16 mouse cellular contexts compared by ENCODE assay signal in genomic region chr9:86335588-86335987, GRCm38 (mm10).
A peak's percentile ranks its signal among the peaks of the same experiment; 100 is the strongest.
DNase-seq lines count a peak whose midpoint lies in the region; ATAC-seq and TF ChIP-seq lines count a peak whose summit lies in the region.
"Had no signal": no experiment of that assay in that cellular context is flagged by ENCODE, and none has a peak within 500 bp of the region (broad histone marks: within the 10 kb centered on the region; RNA-seq: fewer than 3 reads in every experiment).

No protein-coding gene starts in this region.

- no peak overlapping the region for H3K4me2 ChIP-seq in kidney, embryonic 14.5 days (replicated peaks; ENCODE audit: low read depth, low read length)
- H3K4me2 ChIP-seq in forebrain, embryonic 16.5 days (ENCODE audit: low read length): no peak overlapping the region
- H3K4me2 ChIP-seq: limb, embryonic 12.5 days had no signal

- WGBS in kidney, adult 2 months: 26% methylated on average over 4 of the region's 4 CpGs
- 64% methylated on average over 4 of the region's 4 CpGs for WGBS in kidney, embryonic 14.5 days
- 20% methylated on average over 4 of the region's 4 CpGs for WGBS in forebrain, embryonic 16.5 days

- no peak for TF ChIP-seq CTCF in kidney, adult 2 months (conservative IDR thresholded peaks at IDR 0.05; ENCODE audit: insufficient read depth, insufficient read length, low read depth, low read length)
- TF ChIP-seq CTCF in MEL (IDR thresholded peaks at IDR 0.05 in 2 of 3, conservative IDR thresholded peaks at IDR 0.05 in 1 of 3; ENCODE audit: control insufficient read depth in 1 of 3, insufficient read depth in 1 of 3, low read depth in 2 of 3, low read length in 3 of 3, poor library complexity in 1 of 3, severe bottlenecking in 1 of 3): no peak

- TF ChIP-seq RAD21 in MEL (IDR thresholded peaks at IDR 0.05; ENCODE audit: low read depth, low read length): no peak

- ATAC-seq in kidney, embryonic 14.5 days (ENCODE audit: low FRiP score, low TSS enrichment): no peak
- ATAC-seq in forebrain, embryonic 16.5 days: peak; percentile 63
- ATAC-seq: inflammation-experienced regulatory T-cells, adult 6 months; midbrain, embryonic 16.5 days had no signal

- no peak overlapping the region for H3K4me3 ChIP-seq in kidney, adult 2 months (ENCODE audit: insufficient read depth, low read depth, low read length)
- H3K4me3 ChIP-seq in kidney, embryonic 14.5 days (ENCODE audit: low read length): no peak overlapping the region
- H3K4me3 ChIP-seq in MEL (ENCODE audit: control insufficient read depth in 1 of 2, insufficient read depth in 1 of 2, low read depth in 2 of 2, low read length in 2 of 2): no peak overlapping the region
- no peak overlapping the region for H3K4me3 ChIP-seq in forebrain, embryonic 16.5 days (replicated peaks; ENCODE audit: low read length)
- H3K4me3 ChIP-seq: layer of hippocampus, adult 2 months; limb, embryonic 12.5 days had no signal

- no peak overlapping the region for H3K9ac ChIP-seq in kidney, embryonic 14.5 days (ENCODE audit: low read depth, low read length)
- no peak overlapping the region for H3K9ac ChIP-seq in MEL (ENCODE audit: control insufficient read depth, low read depth, low read length, poor library complexity, severe bottlenecking)
- H3K9ac ChIP-seq in forebrain, embryonic 16.5 days (replicated peaks; ENCODE audit: low read depth, low read length): no peak overlapping the region
- H3K9ac ChIP-seq: limb, embryonic 12.5 days had no signal

- no peaks in the 10 kb centered on the region for H3K36me3 ChIP-seq in kidney, adult 2 months (ENCODE audit: control insufficient read depth, insufficient read depth, low read length)
- no peaks in the 10 kb centered on the region for H3K36me3 ChIP-seq in kidney, embryonic 14.5 days (ENCODE audit: control insufficient read depth, insufficient read depth, low read length)
- H3K36me3 ChIP-seq in MEL (ENCODE audit: control insufficient read depth in 1 of 2, insufficient read depth in 2 of 2, low read length in 2 of 2): no peaks in the 10 kb centered on the region
- no peaks in the 10 kb centered on the region for H3K36me3 ChIP-seq in forebrain, embryonic 16.5 days (ENCODE audit: control insufficient read depth, insufficient read depth)
- H3K36me3 ChIP-seq: limb, embryonic 12.5 days had no signal

- H3K79me2 ChIP-seq in MEL (ENCODE audit: control insufficient read depth, insufficient read depth, low read length, poor library complexity): no peaks in the 10 kb centered on the region

- TF ChIP-seq POLR2A in kidney, adult 2 months (IDR thresholded peaks at IDR 0.05; ENCODE audit: low read depth, low read length): no peak
- TF ChIP-seq POLR2A in MEL (IDR thresholded peaks at IDR 0.05; ENCODE audit: control insufficient read depth in 1 of 2, insufficient read depth in 1 of 2, low read depth in 1 of 2, low read length in 2 of 2, poor library complexity in 1 of 2): no peak

- DNase-seq in kidney, adult 2 months: peak; percentile 71
- peak; percentile 12 for DNase-seq in MEL (ENCODE audit: low read depth, low spot score)
- DNase-seq in kidney, postnatal 36 days: peak; percentile 51 to 55
- no peak for DNase-seq in natural killer cell, adult 2 months (ENCODE audit: low spot score in 2 of 2)
- DNase-seq in embryo, embryonic 10.5 days (ENCODE audit: low spot score): no peak
- DNase-seq: cerebellum, postnatal 14 days; gastrocnemius, postnatal 25 days; right cerebral cortex, adult 18-20 months; thymus, adult 18-20 months had no signal

- TF ChIP-seq EP300 in MEL (IDR thresholded peaks at IDR 0.05; ENCODE audit: low read depth in 1 of 2, low read length in 2 of 2): no peak

- no peak overlapping the region for H3K27ac ChIP-seq in kidney, adult 2 months (ENCODE audit: insufficient read depth, low read depth, low read length)
- H3K27ac ChIP-seq in kidney, embryonic 14.5 days (ENCODE audit: low read depth, low read length): no peak overlapping the region
- no peak overlapping the region for H3K27ac ChIP-seq in MEL (ENCODE audit: control insufficient read depth, low read depth, low read length)
- no peak overlapping the region for H3K27ac ChIP-seq in forebrain, embryonic 16.5 days (ENCODE audit: low read length)
- H3K27ac ChIP-seq: layer of hippocampus, adult 2 months; limb, embryonic 12.5 days; macrophage had no signal

- H3K4me1 ChIP-seq in kidney, adult 2 months (ENCODE audit: control insufficient read depth, insufficient read depth, low read length): peaks cover 2% of the 10 kb centered on the region; the same call in 1 of the 2 replicates
- no peaks in the 10 kb centered on the region for H3K4me1 ChIP-seq in kidney, embryonic 14.5 days (ENCODE audit: control insufficient read depth, insufficient read depth, low read length)
- H3K4me1 ChIP-seq in MEL (ENCODE audit: control insufficient read depth in 1 of 2, insufficient read depth in 2 of 2, low read length in 2 of 2): no peaks in the 10 kb centered on the region
- peaks cover 3% of the 10 kb centered on the region; the same call in 1 of the 2 replicates for H3K4me1 ChIP-seq in forebrain, embryonic 16.5 days (replicated peaks; ENCODE audit: control insufficient read depth, insufficient read depth, low read length)

- H3K9me3 ChIP-seq in kidney, embryonic 14.5 days (ENCODE audit: control insufficient read depth, low read length): no peaks in the 10 kb centered on the region
- no peaks in the 10 kb centered on the region for H3K9me3 ChIP-seq in MEL (replicated peaks; ENCODE audit: insufficient read depth, low read length)
- H3K9me3 ChIP-seq in forebrain, embryonic 16.5 days (ENCODE audit: control insufficient read depth, low read length): no peaks in the 10 kb centered on the region
- H3K9me3 ChIP-seq: limb, embryonic 12.5 days had no signal

- no peaks in the 10 kb centered on the region for H3K27me3 ChIP-seq in kidney, adult 2 months (replicated peaks; ENCODE audit: control insufficient read depth, insufficient read depth, low read length)
- no peaks in the 10 kb centered on the region for H3K27me3 ChIP-seq in kidney, embryonic 14.5 days (ENCODE audit: control insufficient read depth, insufficient read depth, low read length)
- no peaks in the 10 kb centered on the region for H3K27me3 ChIP-seq in MEL (ENCODE audit: control insufficient read depth in 1 of 2, insufficient read depth in 2 of 2, low read length in 2 of 2)
- no peaks in the 10 kb centered on the region for H3K27me3 ChIP-seq in forebrain, embryonic 16.5 days (replicated peaks; ENCODE audit: control insufficient read depth, insufficient read depth, low read length)
- H3K27me3 ChIP-seq: limb, embryonic 12.5 days had no signal

TF ChIP-seq in MEL, 35 proteins besides CTCF, POLR2A, EP300 and RAD21:
- TF ChIP-seq MAZ (IDR thresholded peaks at IDR 0.05; ENCODE audit: low read depth, low read length) (no peak), E2F4 (IDR thresholded peaks at IDR 0.05; ENCODE audit: borderline replicate concordance, low read depth, low read length) (no peak), TBP (IDR thresholded peaks at IDR 0.05; ENCODE audit: low read depth, low read length) (no peak), SIN3A (IDR thresholded peaks at IDR 0.05; ENCODE audit: low read length) (no peak), NRF1 (IDR thresholded peaks at IDR 0.05; ENCODE audit: insufficient read depth, low read depth, low read length, poor library complexity, severe bottlenecking) (no peak)

Comparison
In these comparisons a context has a peak if more than half of its experiments do, and no peak if none do; other contexts are left out.
1. DNase-seq: peak in kidney, adult 2 months (single experiment), MEL (single experiment) and kidney, postnatal 36 days (2 of 2); none in natural killer cell, adult 2 months (0 of 2) and embryo, embryonic 10.5 days (single experiment).